Mouse (Mus musculus): ENCODE measurements around the gene Tprn.

DNA sequence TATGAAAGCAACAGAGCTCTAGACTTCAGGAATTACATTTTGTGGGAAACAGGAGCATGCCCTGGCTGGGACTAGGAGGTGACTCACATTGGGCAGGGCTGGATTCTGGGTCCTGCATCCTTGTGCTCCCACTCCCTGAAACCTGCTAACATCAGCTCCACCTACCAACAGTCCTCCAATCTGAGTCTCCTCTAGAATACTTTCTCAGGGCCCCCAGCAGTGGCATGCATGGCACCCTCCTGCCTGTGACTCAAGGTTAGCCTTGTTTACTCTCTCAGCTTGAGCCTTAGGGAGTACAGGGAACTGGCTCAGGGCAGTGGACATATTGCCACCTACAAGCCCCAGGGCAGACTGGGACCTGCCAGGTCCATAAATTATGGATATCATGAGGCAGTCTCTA, 24.3 kb upstream of the Tprn start:
- TF ChIP-seq GATA1 (IDR thresholded peaks at IDR 0.05; ENCODE audit: low read length) (no peak), TAL1 (IDR thresholded peaks at IDR 0.05; ENCODE audit: low read length) (no peak)

Data from erythroblast, embryonic 14.5 days (primary cell).